Mouse (Mus musculus) ovary, adult 2 months (tissue): Measurements from ENCODE around the gene Hdac6. TPM values are rescaled to one million over a fixed set of nuclear protein-coding genes. Genes with fewer than 3 reads are reported as not detected.

Source experiments
- polyA plus RNA-seq: library from polyadenylated mRNA; depleted of rRNA; stranded (reverse); fragments of >200 nt; gene quantifications from 2 replicates; pipeline ENCODE4 v1.2.3, GENCODE M21; 2012; rRNA removed

Gene Hdac6
- 51.2 and 62.0 TPM in 2 replicates for polyA plus RNA-seq

GRCm38 (mm10) chrX:7947108-7947899 lies at the start of gene Hdac6:
TSS of gene Hdac6 (minus strand) at chrX:7947889.

GRCm38 (mm10) chrX:7977892-7978291 lies 30.2 kb upstream of the Hdac6 start, which contains the start of gene Gata1:
TSS of gene Gata1 (minus strand) at chrX:7978071.

DNA sequence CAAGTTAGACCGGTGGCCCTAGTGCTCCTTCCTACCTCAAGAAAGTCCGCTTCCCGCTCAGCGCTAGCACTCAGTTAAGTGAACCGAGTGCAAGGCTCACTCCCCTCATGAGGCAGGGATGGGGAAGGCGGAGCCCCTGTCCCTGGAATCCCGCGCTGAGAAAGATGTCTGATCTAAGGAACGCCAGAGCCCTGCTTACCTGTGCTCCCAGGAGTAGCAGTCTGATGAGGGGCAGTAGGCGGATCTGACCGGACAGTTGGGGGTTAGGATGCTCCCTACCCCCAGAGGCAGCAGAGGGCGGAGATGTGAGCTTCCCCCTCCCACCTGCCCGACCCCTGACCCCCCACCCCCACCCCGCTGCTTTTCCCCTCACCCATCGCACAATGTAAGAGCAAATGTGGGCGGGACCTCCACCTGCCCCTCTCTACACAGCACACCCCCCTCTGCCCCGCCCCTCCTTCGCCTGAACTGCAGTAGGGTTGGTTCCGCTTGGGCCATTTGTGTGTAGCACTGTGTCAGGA lies 19.4 kb downstream of the Hdac6 start, which contains the start of gene Eras:
Eras (minus strand) TSS at position 338 of the 521 bp plus-strand sequence.

GRCm38 (mm10) chrX:7919601-7920383 lies 27.9 kb downstream of the Hdac6 start, which contains the start of gene Pcsk1n:
TSS of gene Pcsk1n (plus strand) at chrX:7919822.

GRCm38 (mm10) chrX:7909242-7909641 lies 38.4 kb downstream of the Hdac6 start, which contains the start of gene Gm10490:
TSS of gene Gm10490 (plus strand) at chrX:7909542.

DNA sequence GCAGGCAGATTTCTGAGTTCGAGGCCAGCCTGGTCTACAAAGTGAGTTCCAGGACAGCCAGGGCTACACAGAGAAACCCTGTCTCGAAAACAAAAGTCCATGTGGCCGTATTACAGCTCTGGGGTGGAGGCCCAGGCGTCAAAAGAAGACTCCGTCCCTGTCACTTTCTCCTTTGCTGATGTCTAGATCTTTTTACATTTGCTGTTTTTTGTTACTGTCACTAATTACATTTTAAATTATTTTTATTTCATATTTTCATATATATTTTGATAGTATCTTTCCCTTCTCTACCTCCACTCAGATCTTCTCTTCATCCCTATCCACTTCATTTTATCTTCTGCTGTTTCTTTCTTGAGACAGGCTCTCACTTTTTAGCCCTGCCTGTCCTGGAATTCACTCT lies 40.0 kb downstream of the Hdac6 start, which contains the start of gene Gm10491:
Gm10491 (minus strand) TSS at position 101 of the 400 bp plus-strand sequence.

GRCm38 (mm10) chrX:7898880-7899874 lies 48.5 kb downstream of the Hdac6 start, which contains the start of the genes Pqbp1 and Timm17b:
TSS of gene Pqbp1 (minus strand) at chrX:7899269.
TSS of gene Timm17b (plus strand) at chrX:7899357.

DNA sequence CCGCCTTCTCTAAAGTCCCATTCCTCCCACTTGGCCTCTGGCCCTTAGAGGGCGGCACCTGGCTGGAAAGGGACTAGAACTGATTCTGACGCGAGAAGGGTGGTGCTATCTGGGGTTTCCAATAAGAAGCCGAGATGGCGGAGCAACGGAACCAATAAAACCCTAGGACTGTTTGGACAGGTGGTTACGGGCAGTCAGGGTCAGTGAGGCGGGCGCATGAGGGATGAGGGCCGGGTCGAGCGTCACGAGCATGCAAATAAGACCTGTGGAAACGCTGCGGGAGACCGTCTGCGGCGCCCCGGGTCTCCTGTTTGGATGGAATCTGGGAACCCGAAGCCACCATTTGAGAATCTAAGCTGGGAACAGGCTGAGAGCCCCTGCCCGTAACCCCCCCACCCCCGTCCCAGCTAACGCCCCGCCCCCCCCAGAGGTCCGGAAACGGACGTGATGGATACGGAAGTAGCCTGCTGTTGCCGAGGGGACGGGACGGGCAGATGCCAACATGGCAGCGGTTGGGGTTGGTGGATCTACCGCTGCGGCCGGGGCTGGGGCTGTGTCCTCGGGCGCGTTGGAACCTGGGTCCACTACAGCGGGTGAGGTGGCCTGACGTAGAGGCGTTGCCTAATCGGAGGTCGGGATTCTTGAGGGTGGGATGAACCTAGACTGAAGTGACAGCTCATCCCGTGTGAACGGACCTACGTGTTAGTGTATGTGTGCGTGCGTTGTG lies 63.7 kb downstream of the Hdac6 start, which contains the start of gene Slc35a2:
Slc35a2 (plus strand) TSS at position 188 of the 727 bp plus-strand sequence.

Other genes with a start within 250 kb of the Hdac6 start
- gene Wdr45, start 233.6 kb downstream of the Hdac6 start, polyA plus RNA-seq = 46.9 and 64.6 TPM in 2 replicates
- gene Gm45208, start 225.6 kb downstream of the Hdac6 start, polyA plus RNA-seq = 0.71 and 1.6 TPM in 2 replicates
- 90.1 and 91.4 TPM in 2 replicates for gene Praf2, start 219.4 kb downstream of the Hdac6 start, polyA plus RNA-seq
- gene Ccdc120, start 197.0 kb downstream of the Hdac6 start, polyA plus RNA-seq = 29.6 and 35.3 TPM in 2 replicates
- gene Tfe3, start 185.3 kb downstream of the Hdac6 start, polyA plus RNA-seq = 35.2 and 35.4 TPM in 2 replicates
- gene Gripap1, start 158.1 kb downstream of the Hdac6 start, polyA plus RNA-seq = 34.1 and 34.5 TPM in 2 replicates
- 2.3 and 3.0 TPM in 2 replicates for gene Kcnd1, start 125.6 kb downstream of the Hdac6 start, polyA plus RNA-seq
- gene Otud5, start 106.5 kb downstream of the Hdac6 start, polyA plus RNA-seq = 27.6 and 29.9 TPM in 2 replicates
- 16.5 and 18.2 TPM in 2 replicates for gene Pim2, start 69.6 kb downstream of the Hdac6 start, polyA plus RNA-seq
- 129 and 132 TPM in 2 replicates for gene Slc35a2, start 63.9 kb downstream of the Hdac6 start, polyA plus RNA-seq
- 53.7 and 69.5 TPM in 2 replicates for gene Pqbp1, start 48.6 kb downstream of the Hdac6 start, polyA plus RNA-seq
- 41.8 and 57.6 TPM in 2 replicates for gene Timm17b, start 48.5 kb downstream of the Hdac6 start, polyA plus RNA-seq
- not detected in 2 replicates for gene Gm10491, start 40.1 kb downstream of the Hdac6 start, polyA plus RNA-seq
- gene Gm10490, start 38.3 kb downstream of the Hdac6 start, polyA plus RNA-seq = not detected in 2 replicates
- gene Pcsk1n, start 28.1 kb downstream of the Hdac6 start, polyA plus RNA-seq = 1.9 and 2.3 TPM in 2 replicates
- not detected in 2 replicates for gene Eras, start 19.3 kb downstream of the Hdac6 start, polyA plus RNA-seq
- 8.0 and 9.2 TPM in 2 replicates for gene Gata1, start 30.2 kb upstream of the Hdac6 start, polyA plus RNA-seq
- not detected in 2 replicates for gene Glod5, start 70.6 kb upstream of the Hdac6 start, polyA plus RNA-seq
- 19.6 and 26.9 TPM in 2 replicates for gene Suv39h1, start 126.9 kb upstream of the Hdac6 start, polyA plus RNA-seq
- 3.2 TPM in 2 replicates for gene Was, start 142.6 kb upstream of the Hdac6 start, polyA plus RNA-seq
- gene Wdr13, start 185.0 kb upstream of the Hdac6 start, polyA plus RNA-seq = 259 and 304 TPM in 2 replicates
- 79.2 and 93.2 TPM in 2 replicates for gene Rbm3, start 198.0 kb upstream of the Hdac6 start, polyA plus RNA-seq
- gene Tbc1d25, start 228.3 kb upstream of the Hdac6 start, polyA plus RNA-seq = 17.5 and 20.1 TPM in 2 replicates
- gene Ebp, start 245.6 kb upstream of the Hdac6 start, polyA plus RNA-seq = 75.7 and 80.8 TPM in 2 replicates